Mouse (Mus musculus): ENCODE measurements at regions not wholly inside any gene's neighbourhood (a gene's known extent, or its start where the extent isn't known, plus 50 kb on each side); places are given as distances from the start of the nearest gene placed in this dataset.

DNA sequence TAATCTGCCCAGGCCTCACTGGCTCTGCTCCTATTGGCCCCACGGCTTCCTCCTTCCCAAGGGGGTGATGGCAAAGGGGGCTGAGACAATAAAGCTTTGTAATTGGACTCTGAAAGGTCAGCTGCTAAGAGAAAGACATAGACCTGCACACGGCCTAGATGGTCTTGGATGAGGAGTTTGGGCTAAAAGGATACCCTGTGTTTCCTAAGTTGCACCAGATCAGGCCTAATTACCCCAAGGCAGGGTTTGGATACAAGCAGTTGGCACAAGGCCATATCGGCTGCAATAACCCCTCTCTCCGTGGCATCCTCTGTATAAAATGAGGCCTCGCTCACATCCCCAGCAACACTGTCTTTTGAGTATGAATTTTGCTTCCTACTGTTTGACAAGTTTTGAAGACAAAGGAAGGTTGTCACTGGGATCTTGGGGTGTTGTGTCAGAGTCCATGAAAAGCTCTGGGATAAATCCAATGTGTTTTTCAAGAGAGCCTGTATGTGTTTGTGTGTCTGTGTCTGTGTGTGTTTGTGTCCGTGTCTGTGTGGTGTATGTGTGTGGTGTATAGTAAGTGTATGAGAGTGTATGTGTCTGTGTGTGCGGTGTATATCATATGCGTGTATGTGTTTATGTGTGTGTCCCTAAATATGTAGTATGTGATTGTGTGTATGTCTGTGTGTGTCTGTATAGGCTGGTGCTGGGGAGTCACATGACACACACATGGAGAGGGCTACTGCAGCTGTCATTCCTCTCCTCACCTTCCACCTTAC, 242.5 kb downstream of the Ppp4r2 start:
- no peak for TF ChIP-seq POLR2A (IDR thresholded peaks at IDR 0.05; ENCODE audit: borderline replicate concordance, extremely low read depth, insufficient read depth, insufficient read length, poor library complexity, severe bottlenecking)
- TF ChIP-seq CTCF (IDR thresholded peaks at IDR 0.05; ENCODE audit: borderline replicate concordance, extremely low read depth, insufficient read depth, insufficient read length) = no peak

All from brain, embryonic 14.5 days (tissue).